Comparison of ENCODE assay signal across 8 mouse cellular contexts in genomic region chr5:148909402-148909801, GRCm38 (mm10). TPM values are rescaled to one million over a fixed set of nuclear protein-coding genes. Genes with fewer than 3 reads are reported as not detected.
DNase-seq lines count a peak whose midpoint lies in the region; ATAC-seq and TF ChIP-seq lines count a peak whose summit lies in the region.

No protein-coding gene starts in this region.

- DNase-seq in layer of hippocampus, adult 2 months (ENCODE audit: low spot score in 2 of 2), result no peak
- no peak for DNase-seq in layer of hippocampus, postnatal 36 days
- DNase-seq in lung, postnatal 0 days (ENCODE audit: low spot score), result peak; percentile 30
- no peak for DNase-seq in urinary bladder, adult 18-20 months (ENCODE audit: low spot score in 2 of 2)
- no peak for DNase-seq in layer of hippocampus, postnatal 25 days (ENCODE audit: extremely low spot score in 1 of 2, low spot score in 1 of 2)
- no peak for DNase-seq in right cerebral cortex, postnatal 14 days

- 0 out of 2 replicates have a peak, but pooled peaks cover 4% of the 10 kb centered on the region for H3K9me3 ChIP-seq in embryonic facial prominence, embryonic 13.5 days
- no peaks in the 10 kb centered on the region for H3K9me3 ChIP-seq in hindbrain, embryonic 15.5 days
- H3K9me3 ChIP-seq in lung, postnatal 0 days (ENCODE audit: low read length), result no peaks in the 10 kb centered on the region

- no peak for ATAC-seq in embryonic facial prominence, embryonic 13.5 days (ENCODE audit: insufficient number of reproducible peaks, insufficient read depth, low FRiP score, low TSS enrichment, low read depth)
- no peak for ATAC-seq in hindbrain, embryonic 15.5 days (ENCODE audit: low FRiP score, low read depth)
- peak; percentile 26; the same call in 1 of the 2 replicates for ATAC-seq in lung, postnatal 0 days

- H3K4me1 ChIP-seq in embryonic facial prominence, embryonic 13.5 days, result peaks cover 8% of the 10 kb centered on the region
- peaks cover 31% of the 10 kb centered on the region for H3K4me1 ChIP-seq in hindbrain, embryonic 15.5 days (replicated peaks)
- H3K4me1 ChIP-seq in lung, postnatal 0 days (ENCODE audit: insufficient read depth, low read depth, low read length), result peaks cover 7% of the 10 kb centered on the region; the same call in 1 of the 2 replicates

- no peak overlapping the region for H3K9ac ChIP-seq in embryonic facial prominence, embryonic 13.5 days
- H3K9ac ChIP-seq in hindbrain, embryonic 15.5 days, result no peak overlapping the region
- H3K9ac ChIP-seq in lung, postnatal 0 days (replicated peaks; ENCODE audit: low read depth), result no peak overlapping the region

- no peaks in the 10 kb centered on the region for H3K27me3 ChIP-seq in embryonic facial prominence, embryonic 13.5 days
- H3K27me3 ChIP-seq in hindbrain, embryonic 15.5 days, result no peaks in the 10 kb centered on the region
- no peaks in the 10 kb centered on the region for H3K27me3 ChIP-seq in lung, postnatal 0 days (replicated peaks; ENCODE audit: insufficient read depth, low read length)

- no peak overlapping the region for H3K4me3 ChIP-seq in layer of hippocampus, adult 2 months
- no peak overlapping the region for H3K4me3 ChIP-seq in embryonic facial prominence, embryonic 13.5 days
- no peak overlapping the region for H3K4me3 ChIP-seq in hindbrain, embryonic 15.5 days
- no peak overlapping the region for H3K4me3 ChIP-seq in lung, postnatal 0 days (ENCODE audit: low read depth, low read length)

- peak; percentile 70 for TF ChIP-seq CTCF in layer of hippocampus, adult 2 months (conservative IDR thresholded peaks at IDR 0.05)
- TF ChIP-seq CTCF in lung, postnatal 0 days (IDR thresholded peaks at IDR 0.05), result peak; percentile 69

- no peak overlapping the region for H3K4me2 ChIP-seq in embryonic facial prominence, embryonic 13.5 days
- H3K4me2 ChIP-seq in hindbrain, embryonic 15.5 days, result no peak overlapping the region
- no peak overlapping the region for H3K4me2 ChIP-seq in lung, postnatal 0 days (replicated peaks; ENCODE audit: low read depth, low read length)

- peak overlapping the region; percentile 90 for H3K27ac ChIP-seq in layer of hippocampus, adult 2 months
- peak overlapping the region; percentile 48; the same call in 1 of the 2 replicates for H3K27ac ChIP-seq in embryonic facial prominence, embryonic 13.5 days
- H3K27ac ChIP-seq in hindbrain, embryonic 15.5 days (replicated peaks), result peak overlapping the region; percentile 48; the same call in 1 of the 2 replicates
- no peak overlapping the region for H3K27ac ChIP-seq in lung, postnatal 0 days (ENCODE audit: low read length)

- TF ChIP-seq EP300 in lung, postnatal 0 days (IDR thresholded peaks at IDR 0.05), result no peak

- WGBS in embryonic facial prominence, embryonic 13.5 days, result 50% methylated on average over 6 of the region's 6 CpGs
- 25% methylated on average over 6 of the region's 6 CpGs for WGBS in hindbrain, embryonic 15.5 days
- WGBS in lung, postnatal 0 days, result 38% methylated on average over 6 of the region's 6 CpGs

- peaks cover 44% of the 10 kb centered on the region for H3K36me3 ChIP-seq in embryonic facial prominence, embryonic 13.5 days
- H3K36me3 ChIP-seq in hindbrain, embryonic 15.5 days, result peaks cover 14% of the 10 kb centered on the region
- H3K36me3 ChIP-seq in lung, postnatal 0 days (ENCODE audit: insufficient read depth, low read length), result no peaks in the 10 kb centered on the region

RNA-seq across cellular contexts. Expression of gene Katnal1, which starts 19.7 kb away (rescaled TPM):
- total RNA-seq in layer of hippocampus, adult 2 months (2021), result 10 to 100 TPM; 62.3 to 66.3 TPM
- 10 to 100 TPM; 60.6 to 66.6 TPM for total RNA-seq in layer of hippocampus, postnatal 36 days (2021)
- polyA plus RNA-seq in embryonic facial prominence, embryonic 13.5 days (2015; fragmentation: Nextera tagmentation; extraction: Ambion mirVana), result 18.4 and 19.4 TPM in 2 replicates
- 35.8 and 36.5 TPM in 2 replicates for polyA plus RNA-seq in hindbrain, embryonic 15.5 days (2015; fragmentation: Nextera tagmentation; extraction: Ambion mirVana)
- 4.3 and 5.0 TPM in 2 replicates for polyA plus RNA-seq in lung, postnatal 0 days (2015; fragmentation: Nextera tagmentation; extraction: Ambion mirVana)
- 10 to 100 TPM; 60.1 to 63.6 TPM for total RNA-seq in layer of hippocampus, postnatal 25 days (2021)
